Mouse (Mus musculus) gastrocnemius, postnatal 25 days (tissue): ENCODE data around the gene Gm6583. TPM values are rescaled to one million over a fixed set of nuclear protein-coding genes. Genes with fewer than 3 reads are reported as not detected.
"Not testable (repeated sequence)": the region's sequence is repeated elsewhere in the genome, so short reads cannot be mapped to it uniquely, and the experiment has no call there.

ENCODE experiments used
- DNase-seq: peaks from one replicate; pipeline ENCODE4 v3.0.0; 2022
- total RNA-seq, 2 experiments: library from RNA; stranded (reverse); gene quantifications; 1 replicate in 1 of 2; 2 replicates in 1 of 2; pipeline ENCODE4 v1.2.3; 2021

Gene Gm6583
- total RNA-seq, 2 experiments from 2014 or later = not detected

DNA sequence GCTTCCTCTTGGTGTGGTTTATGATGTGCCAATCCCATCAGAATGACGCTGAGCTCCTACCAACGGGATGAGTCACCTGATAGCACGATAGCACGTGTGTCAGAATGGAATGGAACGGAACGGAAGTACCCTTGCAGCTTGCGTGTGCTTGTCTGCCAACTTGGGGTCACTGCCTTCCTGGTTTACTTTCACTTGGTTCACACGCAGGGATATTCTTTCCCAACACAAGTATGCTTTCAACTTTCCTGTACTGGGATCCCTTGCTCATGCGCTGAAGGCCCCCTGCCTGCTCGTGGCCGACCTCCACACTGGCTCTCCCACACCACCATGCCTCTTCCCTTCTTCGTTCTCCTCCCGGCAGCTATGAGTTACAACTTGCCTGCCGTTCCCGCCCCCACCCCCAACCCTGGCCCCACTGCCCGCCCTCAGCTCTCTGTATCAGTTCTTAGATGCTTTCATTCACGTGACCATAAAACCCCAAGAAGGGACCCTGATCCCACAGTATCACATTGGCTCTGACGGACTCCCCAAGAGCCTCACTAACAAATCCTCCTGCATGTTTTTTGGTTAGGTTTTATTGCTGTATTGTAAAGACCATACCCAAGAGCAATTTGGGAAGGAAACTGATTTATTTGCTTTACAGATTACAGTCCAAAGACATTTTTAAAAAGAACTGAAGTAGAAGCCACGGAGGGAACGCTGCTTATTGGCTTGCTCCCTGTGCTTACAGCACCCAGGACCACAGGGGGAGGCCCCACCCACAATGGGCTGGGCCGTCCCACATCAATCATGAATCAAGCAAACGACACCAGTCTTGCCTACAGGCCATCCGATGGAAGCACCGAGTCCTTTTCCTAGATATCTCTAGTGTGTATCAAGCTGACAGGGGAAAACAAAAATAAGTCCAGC is 30.9 kb downstream of the Gm6583 start:
- DNase-seq = peak; percentile 51

DNA sequence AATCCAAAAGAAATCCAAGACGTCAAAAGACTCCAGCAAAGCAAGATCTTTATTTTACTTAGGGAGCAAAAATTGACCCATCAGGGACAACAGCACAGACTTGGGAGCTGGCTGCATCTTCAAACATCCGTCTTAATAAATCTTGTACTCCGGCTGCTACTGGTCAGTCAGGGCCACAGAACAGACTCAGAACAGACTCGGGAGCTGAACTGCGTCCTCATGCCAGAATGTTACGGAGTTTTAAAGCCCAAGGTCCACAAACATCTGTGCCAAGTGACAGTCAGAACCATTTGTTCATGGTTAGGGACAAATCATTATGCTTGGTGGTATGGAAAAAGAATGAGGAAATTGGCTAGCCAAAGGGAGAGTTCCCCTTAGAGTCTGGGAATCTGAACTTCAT is 32.6 kb downstream of the Gm6583 start:
- DNase-seq = no peak

DNA sequence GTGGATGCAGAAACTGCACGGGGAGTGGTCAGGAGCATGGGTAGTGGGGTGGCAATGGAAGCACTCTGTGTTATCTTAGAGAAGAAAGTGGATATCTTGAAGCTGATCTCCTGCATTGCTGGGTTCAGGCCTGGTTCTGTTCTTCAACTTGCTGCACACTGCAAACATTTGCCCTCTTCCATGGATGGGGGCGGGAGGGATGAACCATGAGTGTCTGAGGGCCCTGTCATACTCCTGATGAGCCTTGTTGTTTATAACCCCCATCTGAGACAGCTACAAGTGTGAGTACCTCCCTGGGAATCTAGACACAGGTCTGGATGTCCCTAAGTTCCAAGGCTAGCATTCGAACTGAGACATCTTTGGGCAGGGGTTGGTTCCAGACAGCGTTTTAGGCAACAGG is 34.5 kb downstream of the Gm6583 start:
- no peak for DNase-seq

DNA sequence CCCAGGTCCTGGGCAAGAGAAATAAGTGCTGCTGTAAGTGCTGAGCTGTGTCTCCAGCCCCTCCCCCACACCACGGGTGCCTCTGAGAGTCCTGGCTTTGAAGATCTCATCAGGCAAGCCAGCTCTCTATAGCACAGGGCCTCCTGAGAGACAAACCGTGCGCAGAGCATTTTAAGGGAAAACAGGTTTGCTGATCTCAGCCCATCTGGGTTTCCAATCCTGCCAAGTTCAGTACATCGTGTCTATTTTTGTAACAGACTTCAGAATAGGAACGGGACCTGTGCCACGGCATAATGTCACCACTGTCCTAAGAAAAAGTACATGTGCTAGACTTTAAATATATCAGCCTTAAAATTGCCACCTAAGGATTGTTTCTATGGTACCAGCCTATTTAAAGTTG is 34.9 kb downstream of the Gm6583 start:
- peak; percentile 30 for DNase-seq

DNA sequence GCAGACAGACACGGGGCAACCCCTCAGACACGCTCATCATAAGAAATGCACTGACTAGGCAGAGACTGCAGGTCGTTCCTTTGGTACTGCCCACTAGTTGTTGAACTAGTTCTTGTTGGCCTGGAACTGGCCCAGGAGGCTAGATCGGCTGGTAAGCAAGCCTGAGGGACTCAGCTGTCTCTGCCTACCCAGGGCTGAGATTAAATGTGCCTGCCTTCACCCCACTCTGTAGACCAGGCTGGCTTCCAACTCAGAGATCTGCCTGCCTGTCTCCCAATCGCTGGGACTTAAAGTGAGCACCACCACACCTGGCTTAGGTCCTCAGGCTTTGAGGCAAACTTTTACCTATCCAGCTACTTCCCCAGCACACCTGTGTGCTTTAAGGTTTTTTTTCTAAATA is 35.5 kb downstream of the Gm6583 start:
- no peak for DNase-seq

DNA sequence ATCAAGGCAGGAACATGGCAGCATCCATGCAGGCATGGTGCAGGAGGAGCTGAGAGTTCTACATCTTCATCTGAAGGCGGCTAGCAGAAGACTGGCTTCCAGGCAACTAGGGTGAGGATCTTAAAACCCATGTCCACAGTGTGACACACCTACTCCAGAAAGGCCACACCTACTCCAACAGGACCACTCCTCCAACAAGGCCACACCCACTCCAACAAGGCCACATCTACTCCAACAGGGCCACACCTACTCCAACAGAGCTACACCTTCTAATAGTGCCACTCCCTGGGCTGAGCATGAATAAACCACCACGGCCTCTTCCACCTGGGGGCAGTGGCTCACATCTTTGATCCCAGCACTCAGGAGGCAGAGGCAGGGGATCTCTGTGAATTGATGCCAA is 36.5 kb downstream of the Gm6583 start:
- DNase-seq = not testable (repeated sequence)

DNA sequence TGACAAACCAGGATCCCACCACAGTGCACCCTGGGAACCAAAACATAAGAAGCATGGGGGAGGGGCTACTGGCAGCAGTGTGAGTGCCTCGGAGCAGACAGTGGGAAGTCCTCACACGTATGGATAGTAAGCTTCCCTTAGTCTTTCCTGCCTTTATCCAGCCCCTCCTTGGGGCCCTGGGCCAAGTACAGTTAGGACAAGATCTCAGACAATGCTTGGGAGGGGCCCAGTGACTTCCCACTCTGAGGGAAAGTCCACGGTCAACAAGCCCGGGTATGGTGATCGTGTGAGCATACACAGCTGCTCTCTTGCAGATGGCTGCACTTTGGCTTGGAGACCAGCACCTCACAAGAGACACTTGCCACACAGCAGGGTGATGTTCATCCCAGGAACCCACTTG is 38.5 kb downstream of the Gm6583 start:
- DNase-seq = no peak

DNA sequence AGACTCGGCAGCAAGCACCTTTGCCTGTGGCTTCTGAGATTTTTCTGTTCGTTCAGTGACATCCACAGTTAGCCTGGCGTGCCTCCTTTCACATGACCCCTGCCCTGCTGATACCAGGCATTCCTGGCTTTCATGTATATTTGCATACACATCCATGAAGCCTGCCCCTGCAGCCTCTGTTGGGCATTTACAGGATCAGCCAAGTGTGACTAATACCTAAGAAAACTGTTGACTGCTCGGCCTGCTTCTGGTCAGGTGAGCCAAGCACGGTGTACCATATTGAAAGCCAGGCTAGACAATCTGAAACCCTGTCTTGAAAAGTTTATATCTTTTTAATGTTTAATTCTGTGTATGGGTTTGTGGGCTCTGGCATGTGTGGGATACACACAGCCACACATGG is 39.4 kb downstream of the Gm6583 start:
- no peak for DNase-seq

DNA sequence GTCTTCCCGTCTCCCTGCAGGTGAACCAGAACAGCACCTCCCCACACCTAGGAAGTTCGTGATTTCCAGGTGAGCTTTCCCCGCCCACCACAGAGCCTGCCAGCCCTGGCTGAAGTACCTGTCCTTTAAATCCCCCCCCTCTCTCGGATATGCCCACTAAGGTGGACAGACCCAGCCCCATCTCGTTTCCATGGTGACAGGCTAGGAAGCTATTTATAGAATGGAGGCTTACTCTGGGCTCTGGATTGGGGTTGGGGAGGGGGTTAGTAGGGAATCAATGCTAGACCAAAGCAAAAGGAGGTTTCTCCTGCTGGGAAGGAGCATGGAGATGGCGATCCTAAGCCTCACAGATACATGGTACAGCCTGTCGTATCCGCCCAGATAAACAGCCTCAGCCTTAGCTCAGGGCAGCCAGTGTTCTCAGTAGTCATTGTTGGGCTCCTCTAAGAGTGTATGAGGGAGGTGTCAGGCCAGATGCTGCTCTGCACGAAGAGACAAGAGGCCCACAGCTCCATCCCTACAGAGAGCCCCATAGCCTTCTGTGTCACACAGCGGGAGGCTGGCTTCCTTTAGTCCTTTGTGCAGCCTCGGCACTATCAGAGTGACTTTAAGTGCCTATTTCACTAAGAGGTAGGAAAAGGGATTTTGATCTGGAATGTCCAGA is 42.5 kb downstream of the Gm6583 start:
- no peak for DNase-seq

DNA sequence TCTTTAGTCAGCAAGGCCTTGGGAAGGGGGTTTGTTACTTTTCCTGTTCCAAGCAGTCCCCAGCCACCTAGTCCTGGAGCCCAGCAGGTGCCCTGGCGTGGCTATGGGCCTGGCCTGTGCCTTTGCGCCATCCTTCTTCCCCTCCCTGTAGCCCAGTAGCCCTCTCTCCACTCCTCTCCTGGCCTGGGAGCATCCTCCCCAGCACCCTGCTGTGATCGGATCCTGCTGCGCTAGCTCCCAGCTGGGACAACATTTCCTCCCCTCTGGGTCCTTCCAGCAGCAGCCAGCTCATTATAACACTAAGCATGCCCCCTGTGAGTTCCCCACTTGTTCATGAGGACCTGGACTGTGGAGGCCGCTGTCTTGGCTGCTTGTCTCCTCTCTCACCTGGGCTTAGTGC is 50.0 kb downstream of the Gm6583 start:
- DNase-seq = no peak

Other genes starting within 250 kb of the Gm6583 start
- gene Cryba4, start 103.5 kb downstream of the Gm6583 start, total RNA-seq = under 1 TPM in 1 of 2 experiments, not detected in 1; 0.46 TPM
- 1 to 10 TPM; 3.2 to 3.9 TPM for gene Crybb1, start 100.2 kb downstream of the Gm6583 start, total RNA-seq
- gene Tpst2, start 79.3 kb downstream of the Gm6583 start, total RNA-seq = 10 to 100 TPM; 16.8 to 17.8 TPM
- gene Tfip11, start 29.7 kb downstream of the Gm6583 start, total RNA-seq = 10 to 100 TPM; 10.6 to 10.7 TPM
- 1 to 10 TPM; 2.4 to 2.7 TPM for gene Srrd, start 13.0 kb downstream of the Gm6583 start, total RNA-seq
- gene Hps4, start 12.9 kb downstream of the Gm6583 start, total RNA-seq = 1 to 10 TPM; 3.8 to 4.5 TPM
- gene Asphd2, start 38.8 kb upstream of the Gm6583 start, total RNA-seq = under 1 TPM; 0.36 to 0.56 TPM
- not detected for gene Gm6588, start 93.4 kb upstream of the Gm6583 start, total RNA-seq
- not detected for gene Sez6l, start 221.2 kb upstream of the Gm6583 start, total RNA-seq